ENCODE assay signal across 22 mouse cellular contexts in genomic region chr5:112300112-112300511, GRCm38 (mm10). TPM values are rescaled to one million over a fixed set of nuclear protein-coding genes. Genes with fewer than 3 reads are reported as not detected.
"Had no signal": no experiment of that assay in that cellular context is flagged by ENCODE, and none has a peak within 500 bp of the region (broad histone marks: within the 10 kb centered on the region; RNA-seq: fewer than 3 reads in every experiment).

No protein-coding gene starts in this region.

- H3K9ac ChIP-seq: kidney, embryonic 15.5 days; limb, embryonic 13.5 days; liver, embryonic 14.5 days; midbrain, embryonic 13.5 days had no signal

- DNase-seq: kidney, adult 8-10 months; kidney, postnatal 10 days; kidney, postnatal 36 days; liver; lung, adult 2 months; lung, postnatal 14 days; lung, postnatal 4 days; right cerebral cortex, postnatal 14 days; right cerebral cortex, postnatal 4 days; thymus, adult 2 months; thymus, postnatal 14 days; thymus, postnatal 4 days had no signal

- H3K4me3 ChIP-seq: kidney, embryonic 15.5 days; limb, embryonic 10.5 days; limb, embryonic 13.5 days; midbrain, embryonic 10.5 days; midbrain, embryonic 13.5 days had no signal

- ATAC-seq: midbrain, embryonic 13.5 days; midbrain, embryonic 16.5 days had no signal

- H3K4me2 ChIP-seq: kidney, embryonic 15.5 days; limb, embryonic 13.5 days; midbrain, embryonic 13.5 days had no signal

- H3K36me3 ChIP-seq: midbrain, embryonic 13.5 days had no signal

- H3K9me3 ChIP-seq: kidney, embryonic 15.5 days; limb, embryonic 10.5 days; limb, embryonic 13.5 days; midbrain, embryonic 10.5 days; midbrain, embryonic 13.5 days had no signal

- H3K27ac ChIP-seq: kidney, embryonic 15.5 days; limb, embryonic 10.5 days; limb, embryonic 13.5 days; liver, embryonic 14.5 days; midbrain, embryonic 10.5 days; midbrain, embryonic 13.5 days; stomach, postnatal 0 days had no signal

- H3K27me3 ChIP-seq: kidney, embryonic 15.5 days; limb, embryonic 13.5 days; midbrain, embryonic 13.5 days had no signal

RNA-seq across cellular contexts. Expression of gene Crybb1, which starts 44.5 kb away (rescaled TPM):
- total RNA-seq: megakaryocyte progenitor cell, adult 5-6 weeks; monocyte, adult 5-6 weeks had no signal
- polyA plus RNA-seq: limb, embryonic 10.5 days had no signal
